Mouse (Mus musculus) testis, adult 2 months (tissue): ENCODE data around the gene Hist1h2bm. TPM values are rescaled to one million over a fixed set of nuclear protein-coding genes. Genes with fewer than 3 reads are reported as not detected.
"Not testable (repeated sequence)": the region's sequence is repeated elsewhere in the genome, so short reads cannot be mapped to it uniquely, and the experiment has no call there.

ENCODE experiments used
- H3K27ac ChIP-seq: fragments of 200-500 bp; 2 replicates; pipeline ENCODE4 v1.5.1; 2012; ENCODE audit warnings: low read depth, low read length; ENCODE audit not compliant: control insufficient read depth, insufficient read depth
- H3K27me3 ChIP-seq: fragments of 200-500 bp; 2 replicates; pipeline ENCODE4 v1.6.1; 2012; ENCODE audit warnings: mild to moderate bottlenecking, low read length, moderate library complexity; ENCODE audit not compliant: control insufficient read depth, insufficient read depth
- H3K36me3 ChIP-seq: fragments of 200-500 bp; 2 replicates; pipeline ENCODE4 v1.6.1; 2012; ENCODE audit warnings: mild to moderate bottlenecking, low read length; ENCODE audit not compliant: control insufficient read depth, insufficient read depth
- H3K4me1 ChIP-seq: fragments of 200-500 bp; 2 replicates; pipeline ENCODE4 v1.6.1; 2012; ENCODE audit warnings: low read length; ENCODE audit not compliant: control insufficient read depth, insufficient read depth
- H3K4me3 ChIP-seq: fragments of 200-500 bp; 2 replicates; pipeline ENCODE4 v1.5.1; 2012; ENCODE audit warnings: low read depth, mild to moderate bottlenecking, low read length, moderate library complexity, mixed read lengths; ENCODE audit not compliant: control insufficient read depth
- CTCF ChIP-seq: fragments of 200-500 bp; IDR thresholded peaks from 2 replicates; pipeline ENCODE4 v1.5.1; 2012; ENCODE audit warnings: low read depth, mild to moderate bottlenecking, inconsistent platforms, low read length, moderate library complexity; ENCODE audit not compliant: control insufficient read depth, insufficient read depth, insufficient replicate concordance
- POLR2A ChIP-seq: fragments of 200-500 bp; IDR thresholded peaks from 2 replicates; pipeline ENCODE4 v1.6.1; 2012; ENCODE audit warnings: low read depth, mild to moderate bottlenecking, inconsistent platforms, low read length, moderate library complexity; ENCODE audit not compliant: control insufficient read depth
- polyA plus RNA-seq: library from polyadenylated mRNA; depleted of rRNA; stranded (reverse); fragments of >200 nt; gene quantifications from 2 replicates; pipeline ENCODE4 v1.2.3, GENCODE M21; 2012

The Hist1h2bm gene
- polyA plus RNA-seq, 1 experiment = 6.2 TPM

DNA sequence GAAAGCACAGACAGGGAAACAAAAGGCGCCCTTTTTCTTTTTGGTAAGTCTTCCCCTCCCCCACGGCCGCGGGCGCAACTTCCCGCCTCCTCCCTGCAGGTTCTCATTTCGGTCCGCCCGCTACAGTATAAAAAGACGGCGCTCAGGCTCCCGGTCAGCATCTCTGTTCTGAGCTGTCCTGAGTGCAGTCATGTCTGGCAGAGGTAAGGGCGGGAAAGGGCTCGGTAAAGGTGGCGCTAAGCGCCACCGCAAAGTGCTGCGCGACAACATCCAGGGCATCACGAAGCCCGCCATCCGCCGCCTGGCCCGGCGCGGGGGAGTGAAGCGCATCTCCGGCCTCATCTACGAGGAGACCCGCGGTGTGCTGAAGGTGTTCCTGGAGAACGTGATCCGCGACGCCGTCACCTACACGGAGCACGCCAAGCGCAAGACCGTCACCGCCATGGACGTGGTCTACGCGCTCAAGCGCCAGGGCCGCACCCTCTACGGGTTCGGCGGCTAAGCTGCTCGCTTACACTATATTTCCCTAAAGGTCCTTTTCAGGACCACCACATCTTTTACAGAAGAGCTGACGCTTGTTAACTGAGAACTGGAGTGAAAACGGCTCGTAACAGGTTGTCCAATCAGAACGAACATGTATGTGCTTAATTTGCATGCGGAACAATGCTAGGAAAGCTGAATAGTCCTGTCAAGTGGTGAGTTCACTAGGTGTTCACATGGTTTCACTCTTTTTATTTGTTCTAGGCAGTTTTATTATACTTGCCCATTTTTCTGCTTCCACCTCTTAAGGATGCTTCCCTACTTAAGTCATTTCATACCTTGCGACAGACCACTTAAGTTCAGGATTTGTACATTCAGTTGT is 13.3 kb downstream of the Hist1h2bm start, which contains the start of gene Hist1h4j:
Gene Hist1h4j (plus strand): TSS at position 159 of the 862 bp plus-strand sequence.
- Histone ChIP-seq H3K27ac (peak within 1 kb of the TSS; percentile 80), H3K4me3 (peak within 1 kb of the TSS; percentile 63)
- H3K36me3 ChIP-seq, H3K4me1 ChIP-seq, H3K27me3 ChIP-seq: not testable (repeated sequence)
- peak; percentile 77 for TF ChIP-seq POLR2A

DNA sequence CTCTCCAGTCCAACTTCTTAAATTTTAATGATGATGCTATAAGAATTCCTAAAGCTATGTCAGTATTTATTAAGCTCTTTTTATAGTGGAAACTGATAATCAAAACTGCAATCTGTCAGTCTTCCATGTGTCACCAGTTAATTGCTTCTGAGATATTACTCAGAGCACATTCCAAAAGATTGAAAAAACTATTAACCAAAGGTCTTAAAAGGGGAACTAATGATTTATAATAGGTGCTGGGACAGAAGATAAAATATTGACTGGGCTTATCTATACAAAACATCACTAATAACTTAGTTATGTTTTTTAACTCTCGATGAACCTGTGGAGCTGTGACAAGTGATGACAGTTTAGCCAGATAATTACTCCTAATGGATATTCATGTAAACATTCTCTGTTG is 23.2 kb downstream of the Hist1h2bm start:
- Histone ChIP-seq H3K4me1 (no peaks in the 10 kb centered on the region), H3K27me3 (no peaks in the 10 kb centered on the region), H3K36me3 (no peaks in the 10 kb centered on the region), H3K4me3 (no peak overlapping the region), H3K27ac (no peak overlapping the region)
- TF ChIP-seq CTCF (no peak), POLR2A (no peak)

DNA sequence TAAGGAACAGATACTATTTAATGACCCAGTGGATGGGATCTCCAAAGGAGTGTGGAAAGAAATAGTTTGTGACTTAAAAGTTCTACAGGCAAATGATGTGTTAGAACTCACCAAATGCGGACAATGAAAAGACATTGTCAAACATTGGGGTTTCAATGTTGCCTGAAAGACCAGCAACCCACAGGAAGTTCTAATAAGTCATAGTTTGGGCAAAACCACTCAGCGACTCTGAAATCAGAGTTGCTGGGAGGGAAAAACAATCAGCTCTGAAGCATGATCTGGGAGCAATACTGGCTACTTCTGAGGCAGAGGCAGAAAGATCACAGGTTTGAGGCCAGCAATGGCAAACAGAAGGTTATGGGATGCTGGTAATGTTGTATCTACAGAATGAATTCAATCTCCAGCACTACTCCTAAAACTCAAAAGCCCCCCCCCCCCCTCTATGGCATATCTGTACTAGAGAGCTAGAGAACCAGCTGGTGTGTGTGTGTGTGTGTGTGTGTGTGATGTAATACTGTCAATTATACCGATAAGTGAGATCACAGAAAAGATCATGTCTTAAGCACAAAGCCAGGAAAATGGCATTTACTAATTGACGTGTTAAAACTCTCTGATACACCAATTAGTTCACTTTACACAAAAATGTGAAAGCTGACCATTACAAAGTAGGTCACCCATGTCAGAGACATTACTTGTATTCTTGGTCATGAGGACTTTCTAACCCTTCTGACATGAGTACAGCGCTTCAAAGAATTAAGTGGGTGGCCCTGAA is 27.7 kb downstream of the Hist1h2bm start:
- Histone ChIP-seq H3K4me3 (no peak overlapping the region), H3K36me3 (no peaks in the 10 kb centered on the region), H3K27ac (peak overlapping the region; percentile 25), H3K27me3 (no peaks in the 10 kb centered on the region), H3K4me1 (peaks cover 3% of the 10 kb centered on the region)
- TF ChIP-seq POLR2A = no peak
- no peak for TF ChIP-seq CTCF

DNA sequence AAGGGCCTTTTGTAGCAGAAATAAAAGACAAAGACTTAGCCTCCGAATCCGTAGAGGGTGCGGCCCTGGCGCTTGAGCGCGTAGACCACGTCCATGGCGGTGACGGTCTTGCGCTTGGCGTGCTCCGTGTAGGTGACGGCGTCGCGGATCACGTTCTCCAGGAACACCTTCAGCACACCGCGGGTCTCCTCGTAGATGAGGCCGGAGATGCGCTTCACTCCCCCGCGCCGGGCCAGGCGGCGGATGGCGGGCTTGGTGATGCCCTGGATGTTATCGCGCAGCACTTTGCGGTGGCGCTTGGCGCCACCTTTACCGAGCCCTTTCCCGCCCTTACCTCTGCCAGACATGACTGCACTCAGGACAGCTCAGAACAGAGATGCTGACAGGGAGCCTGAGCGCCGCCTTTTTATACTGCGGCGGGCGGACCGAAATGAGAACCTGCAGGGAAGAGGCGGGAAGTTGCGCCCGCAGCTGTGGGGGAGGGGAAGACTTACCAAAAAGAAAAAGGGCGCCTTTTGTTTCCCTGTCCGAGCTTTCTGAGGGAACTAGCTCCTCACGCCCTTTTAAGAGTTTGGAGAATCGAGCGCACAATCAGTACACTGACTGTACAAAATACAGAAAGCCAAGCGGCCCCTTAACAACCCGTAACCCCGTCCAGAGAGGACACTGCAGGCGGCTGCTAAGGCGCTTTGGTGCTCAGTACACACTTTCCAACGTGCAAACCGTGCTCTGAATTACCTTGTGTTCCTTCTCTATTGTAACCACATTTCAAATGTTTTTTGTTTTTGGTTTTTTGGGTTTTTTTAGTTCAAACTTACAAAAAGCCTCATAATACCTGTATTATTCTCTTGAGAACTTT is 28.5 kb downstream of the Hist1h2bm start, which contains the start of gene Hist1h4k:
Gene Hist1h4k (minus strand): TSS at position 347 of the 859 bp plus-strand sequence.
- H3K4me1 ChIP-seq, H3K36me3 ChIP-seq, H3K27me3 ChIP-seq: not testable (repeated sequence)
- peak; percentile 74 for TF ChIP-seq POLR2A
- Histone ChIP-seq H3K4me3 (peak within 1 kb of the TSS; percentile 42), H3K27ac (peak within 1 kb of the TSS; percentile 65)

DNA sequence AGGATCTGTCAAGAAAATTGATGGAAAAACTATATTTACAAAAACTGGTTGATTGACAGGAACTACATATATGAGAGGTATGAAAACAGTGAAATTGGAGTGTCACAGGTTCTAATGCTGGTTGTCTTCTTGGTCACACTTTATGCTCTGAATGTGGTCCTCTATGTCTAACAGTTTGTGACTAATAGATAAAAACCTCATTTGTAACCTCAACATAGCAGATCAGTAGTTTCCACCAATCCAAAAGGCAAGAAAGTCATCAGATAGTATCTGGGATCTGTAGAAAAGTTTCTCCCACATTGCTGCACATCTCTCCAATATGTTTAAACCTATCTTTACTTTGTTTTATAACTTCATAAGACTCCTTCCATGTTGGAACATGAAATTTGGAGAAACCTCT is 29.6 kb downstream of the Hist1h2bm start:
- no peak for TF ChIP-seq CTCF
- no peak for TF ChIP-seq POLR2A
- Histone ChIP-seq H3K4me3 (no peak overlapping the region), H3K36me3 (no peaks in the 10 kb centered on the region), H3K4me1 (peaks cover 3% of the 10 kb centered on the region), H3K27ac (no peak overlapping the region), H3K27me3 (no peaks in the 10 kb centered on the region)

DNA sequence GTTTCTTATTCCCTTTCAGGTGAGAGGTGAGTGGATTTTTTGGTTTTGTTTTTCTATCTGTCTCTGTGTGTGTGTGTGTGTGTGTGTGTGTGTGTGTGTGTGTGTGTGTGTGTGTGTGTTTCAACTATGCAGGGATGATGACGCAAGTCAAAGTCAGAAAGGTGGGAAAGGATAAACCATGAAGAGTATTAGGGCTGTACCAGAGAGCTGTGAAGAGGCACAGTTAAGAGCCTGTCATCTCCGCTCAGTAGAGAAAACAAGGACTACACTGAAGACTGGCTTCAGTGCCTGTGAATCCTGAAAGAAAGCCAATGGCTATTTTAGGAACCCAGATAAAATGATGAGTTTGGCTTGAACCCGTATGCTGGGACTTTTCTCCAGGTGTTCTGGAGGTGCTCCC is 30.0 kb downstream of the Hist1h2bm start:
- Histone ChIP-seq H3K4me1 (peaks cover 3% of the 10 kb centered on the region), H3K27ac (no peak overlapping the region), H3K4me3 (no peak overlapping the region), H3K27me3 (no peaks in the 10 kb centered on the region), H3K36me3 (no peaks in the 10 kb centered on the region)
- no peak for TF ChIP-seq POLR2A
- no peak for TF ChIP-seq CTCF

DNA sequence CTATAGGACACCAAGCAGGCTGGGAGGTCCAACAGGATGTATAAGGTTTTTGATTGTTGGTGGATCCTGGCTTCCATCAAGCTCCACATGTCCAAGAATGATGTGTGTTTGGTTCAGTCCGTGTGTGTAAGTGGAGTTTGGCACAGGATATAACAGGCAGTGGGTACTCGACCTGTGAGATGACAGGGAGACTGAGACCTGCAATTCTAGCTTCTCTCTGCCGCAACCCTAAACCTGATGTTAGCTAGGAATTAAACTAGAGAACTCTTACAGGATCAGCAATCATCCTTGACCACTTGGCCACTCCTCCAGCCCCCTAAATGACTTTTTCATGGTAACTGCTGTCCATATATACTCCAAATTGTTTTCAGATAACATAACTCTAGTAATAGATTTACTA is 30.5 kb downstream of the Hist1h2bm start:
- no peaks in the 10 kb centered on the region for H3K36me3 ChIP-seq
- no peaks in the 10 kb centered on the region for H3K27me3 ChIP-seq
- H3K27ac ChIP-seq = no peak overlapping the region
- peaks cover 3% of the 10 kb centered on the region for H3K4me1 ChIP-seq
- TF ChIP-seq CTCF = no peak
- H3K4me3 ChIP-seq = no peak overlapping the region
